Mouse (Mus musculus): ENCODE data around the gene Fars2.

GRCm38 (mm10) chr13:36383236-36383635 lies 266.0 kb downstream of the Fars2 start:
- TF ChIP-seq POLR2A (IDR thresholded peaks at IDR 0.05; ENCODE audit: control insufficient read depth, low read depth, low read length) (no peak), CTCF (IDR thresholded peaks at IDR 0.05; ENCODE audit: control insufficient read depth, insufficient read depth, insufficient replicate concordance, low read depth, low read length) (no peak)

Measured in testis, adult 2 months (tissue).